Mouse (Mus musculus) megakaryocyte progenitor cell, adult 5-6 weeks (primary cell): ENCODE results near the gene Gpr155. TPM values are rescaled to one million over a fixed set of nuclear protein-coding genes. Genes with fewer than 3 reads are reported as not detected.

Experiments
- ATAC-seq: replicated peaks from 2 replicates; pipeline ENCODE4 v1.8.0; 2016; ENCODE audit warnings: mild to moderate bottlenecking, moderate TSS enrichment, inconsistent platforms; ENCODE audit not compliant: poor library complexity
- total RNA-seq, 2 experiments: library from RNA; stranded (forward) in 1 of 2; stranded (reverse) in 1 of 2; fragments of 157-497, 149-512 nt in 1 of 2; fragments of 200-1000 nt in 1 of 2; gene quantifications; 2 replicates each; pipeline versions ENCODE4 v1.2.3 to v1.2.4; 2015 to 2017

The Gpr155 gene
- total RNA-seq (2015) (1.0 and 1.1 TPM in 2 replicates), total RNA-seq (2017) (1.8 and 2.9 TPM in 2 replicates)

DNA sequence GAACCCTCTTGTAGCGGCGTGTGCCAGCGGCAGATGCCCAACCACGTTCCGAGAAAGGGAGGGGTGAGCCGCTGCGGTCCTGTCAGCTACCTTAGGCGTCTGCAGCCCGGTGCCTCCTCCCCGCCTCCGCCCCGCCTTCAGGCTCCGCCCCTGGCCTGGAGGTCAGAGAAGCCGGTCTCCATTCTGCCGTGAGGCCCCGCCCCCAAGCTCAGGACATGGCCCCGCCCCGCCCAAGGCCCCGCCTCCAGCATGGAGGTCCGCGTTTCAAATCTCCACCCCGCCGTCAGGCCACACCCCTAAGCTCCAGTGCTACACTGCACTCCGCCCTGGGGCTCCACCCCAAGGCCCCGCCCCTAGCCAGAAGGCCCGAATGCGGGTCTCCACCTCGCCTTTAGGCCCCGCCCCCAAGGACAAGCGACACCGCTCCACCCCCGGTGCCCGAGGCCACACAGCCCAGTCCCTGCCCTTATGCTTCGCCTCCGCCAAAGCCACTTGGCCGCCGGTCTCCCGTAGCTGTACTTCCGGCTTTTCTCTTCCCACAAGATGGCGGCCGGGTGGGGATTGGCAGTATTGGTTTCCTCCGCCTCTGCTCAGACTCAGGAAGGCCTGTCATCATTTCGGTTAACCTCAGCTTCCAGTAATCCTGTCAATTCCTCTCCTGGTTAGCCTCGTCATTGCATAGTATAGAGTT is at the start of gene Gpr155:
Gene Gpr155, minus strand, starts transcription at position 217 of the 691 bp plus-strand sequence.
- peak; percentile 85 for ATAC-seq

DNA sequence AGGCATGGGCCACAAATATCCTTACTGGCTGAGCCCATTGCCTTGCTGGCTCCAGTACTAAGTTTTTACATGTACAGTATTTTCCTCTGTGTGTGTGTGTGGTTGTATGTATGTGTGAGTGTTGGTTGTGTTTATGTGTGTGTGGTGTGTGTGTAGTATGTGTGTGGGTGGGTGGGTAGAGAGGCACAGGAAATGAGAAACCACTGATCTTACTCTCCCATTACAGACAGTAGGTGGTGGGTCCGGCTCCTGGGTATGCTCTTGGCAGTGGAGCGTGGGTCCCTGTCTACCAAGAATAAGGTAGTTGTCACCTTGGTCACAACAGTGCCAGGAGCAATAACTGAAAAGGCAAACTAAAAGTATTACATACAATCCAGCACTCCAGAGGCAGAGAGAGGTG is 49.5 kb upstream of the Gpr155 start:
- ATAC-seq: no peak

DNA sequence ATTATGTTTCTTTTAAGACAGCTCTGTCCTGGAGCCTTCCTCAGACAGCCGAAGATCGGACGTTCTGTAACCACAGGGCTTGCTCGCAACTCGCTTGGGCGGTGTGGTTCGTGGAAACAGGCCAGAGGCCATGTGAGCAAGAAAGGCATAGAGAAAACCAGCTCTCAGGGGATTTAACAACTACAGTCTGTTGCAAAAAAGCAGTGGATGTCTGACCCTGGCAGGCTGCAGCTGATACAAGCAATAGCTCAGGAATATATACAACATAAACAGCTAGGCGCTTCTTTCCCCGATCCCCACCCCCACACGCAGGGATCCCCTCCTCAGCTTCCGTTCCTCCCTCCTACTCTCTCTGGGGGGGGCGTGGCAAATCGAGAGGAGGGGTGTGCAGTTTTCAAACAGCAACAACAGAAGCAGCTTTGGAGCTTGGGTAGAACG is 45.6 kb upstream of the Gpr155 start:
- ATAC-seq: no peak

DNA sequence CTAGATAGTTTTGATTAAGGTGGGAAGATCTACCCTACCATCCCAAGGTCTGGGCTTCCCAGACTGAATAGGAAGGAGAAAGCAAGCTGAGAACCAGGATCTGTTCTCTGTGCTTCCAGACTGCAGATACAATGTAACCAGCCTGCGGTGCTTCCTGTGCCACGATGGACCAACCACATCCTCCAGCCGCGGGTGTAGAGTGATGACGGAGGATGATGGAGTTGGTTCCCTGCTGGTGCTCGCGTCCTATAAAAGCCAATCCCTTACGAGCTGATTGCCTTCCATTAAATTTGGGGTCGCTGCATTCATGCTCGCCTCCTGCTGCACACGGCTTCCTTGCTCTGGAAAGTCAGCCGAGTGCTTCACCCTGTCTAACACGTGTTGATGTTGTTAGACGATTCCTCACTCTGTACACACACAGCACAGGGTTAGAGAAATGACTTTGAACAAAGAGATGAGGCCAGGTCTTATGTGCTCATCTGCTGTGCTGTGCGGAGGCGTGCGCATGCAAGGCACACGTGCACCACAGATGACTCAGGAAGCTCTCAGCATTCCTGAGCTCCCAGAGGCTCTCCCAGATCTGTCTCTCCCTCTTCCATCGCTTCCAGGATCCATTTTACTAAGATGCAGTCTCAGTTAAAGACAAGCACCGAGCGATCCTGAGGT is 42.6 kb upstream of the Gpr155 start:
- ATAC-seq: no peak

DNA sequence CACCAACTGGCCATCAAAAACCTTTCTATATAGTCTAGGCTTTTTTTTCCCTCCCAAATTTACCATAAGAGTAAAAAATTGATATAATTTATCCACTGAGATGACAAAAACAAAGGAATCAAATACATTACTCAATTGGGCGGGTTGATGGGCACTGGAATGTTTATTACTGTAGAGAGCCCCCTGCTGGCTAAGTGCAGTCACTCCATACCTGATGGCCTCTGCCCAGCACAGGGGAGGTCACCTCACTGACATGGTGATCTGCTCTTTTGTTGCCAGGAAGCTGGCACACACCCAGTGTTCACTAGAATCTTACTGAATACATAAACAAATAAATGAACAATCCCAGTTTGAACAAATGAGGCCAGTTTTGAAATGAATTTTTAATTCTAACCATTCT is 40.9 kb upstream of the Gpr155 start:
- ATAC-seq: peak; percentile 98

DNA sequence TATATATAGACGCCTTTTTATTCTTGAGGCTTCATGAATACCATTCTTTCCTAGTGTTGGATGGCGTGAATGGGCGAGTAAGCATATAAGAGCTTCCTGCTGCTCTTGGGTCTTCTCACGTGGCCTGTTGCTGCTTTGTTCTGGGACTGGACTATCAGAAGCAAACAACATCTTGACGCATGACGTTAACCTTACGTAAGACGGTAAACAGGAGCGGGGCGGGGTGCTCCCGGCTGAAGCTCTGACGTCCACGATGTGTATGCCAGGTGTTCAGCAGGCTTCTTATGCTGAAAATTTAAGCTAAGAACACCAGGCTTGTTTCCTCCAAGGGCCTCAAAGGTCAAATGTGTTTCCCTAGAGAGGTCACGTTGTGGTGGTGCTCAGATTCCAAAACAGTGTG is 39.5 kb upstream of the Gpr155 start:
- ATAC-seq: no peak

DNA sequence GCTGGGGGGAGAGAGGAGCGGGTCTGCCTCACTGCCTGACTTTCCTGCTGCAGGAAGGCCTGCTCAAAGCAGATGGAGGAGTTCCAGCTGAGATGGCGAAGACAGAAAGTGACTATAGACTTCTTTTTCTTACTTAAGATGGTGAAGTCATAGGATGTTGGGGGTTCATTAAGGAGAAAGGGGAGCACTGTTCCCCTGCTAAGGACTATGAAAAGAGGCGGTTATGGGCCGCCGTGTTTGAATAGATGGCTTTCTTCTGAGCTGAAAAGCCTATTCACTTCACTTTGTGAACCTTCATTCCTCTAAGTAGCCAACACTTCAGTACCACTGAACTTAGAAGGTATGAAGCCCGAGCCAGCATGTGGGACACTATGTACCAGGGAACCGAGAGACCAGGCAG is 33.4 kb upstream of the Gpr155 start:
- ATAC-seq: no peak

DNA sequence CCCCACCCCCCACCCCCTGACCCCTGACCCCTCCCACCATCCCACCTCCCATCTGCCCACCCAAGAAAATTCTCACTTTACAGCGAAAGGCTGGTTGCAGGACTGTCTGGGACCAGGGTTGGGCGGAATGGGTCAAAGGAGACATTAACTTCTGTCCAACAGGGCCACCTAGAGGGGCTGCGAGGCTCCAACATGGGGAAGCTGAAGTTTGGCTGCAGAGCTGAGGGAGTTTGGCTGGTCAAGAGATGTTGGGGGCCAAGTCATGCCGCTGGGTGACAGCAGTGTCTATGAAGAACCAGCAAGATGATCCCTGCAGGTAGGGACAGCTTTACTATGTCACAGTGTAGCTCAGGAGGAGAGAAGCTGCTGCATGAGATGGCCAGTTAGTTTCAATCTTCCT is 32.9 kb upstream of the Gpr155 start:
- peak; percentile 81 for ATAC-seq

DNA sequence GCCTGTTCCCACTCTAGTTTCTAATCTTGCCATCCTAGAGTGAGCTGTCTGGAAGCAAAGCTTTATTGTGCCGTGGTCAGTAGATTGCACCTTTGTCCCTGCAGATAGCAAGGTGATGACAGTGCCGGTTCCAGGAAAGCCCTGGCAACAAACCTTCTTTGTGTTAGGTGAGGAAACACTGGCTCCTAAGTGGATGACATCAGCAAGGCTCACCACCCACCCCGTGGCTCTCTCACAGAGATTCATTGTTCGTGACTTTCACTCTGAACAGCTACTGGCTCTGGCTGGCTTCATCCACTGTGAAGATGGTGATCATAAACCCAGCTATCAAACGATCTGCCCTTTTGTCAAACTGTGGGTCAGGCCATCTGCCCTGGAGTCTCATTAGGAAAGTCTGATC is 29.5 kb upstream of the Gpr155 start:
- ATAC-seq: no peak

DNA sequence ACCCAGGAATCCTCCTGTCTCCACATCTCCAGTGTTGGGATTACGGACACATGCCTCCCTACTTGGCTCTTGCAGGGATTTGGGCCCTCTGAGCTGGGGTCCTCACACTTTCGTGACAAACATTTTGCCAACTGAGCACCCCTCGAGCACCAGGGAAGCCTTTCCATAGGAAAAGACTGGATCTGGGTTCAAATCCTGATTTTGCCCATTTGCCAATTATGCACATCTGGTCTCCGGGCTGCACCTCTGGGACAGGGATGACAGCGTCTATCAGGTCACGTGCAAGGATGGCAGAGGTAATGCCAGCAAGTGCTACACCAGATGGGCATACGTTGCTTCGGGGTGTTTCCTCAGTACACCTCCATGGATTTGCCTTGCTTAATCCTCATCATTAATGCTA is 23.7 kb upstream of the Gpr155 start:
- no peak for ATAC-seq

DNA sequence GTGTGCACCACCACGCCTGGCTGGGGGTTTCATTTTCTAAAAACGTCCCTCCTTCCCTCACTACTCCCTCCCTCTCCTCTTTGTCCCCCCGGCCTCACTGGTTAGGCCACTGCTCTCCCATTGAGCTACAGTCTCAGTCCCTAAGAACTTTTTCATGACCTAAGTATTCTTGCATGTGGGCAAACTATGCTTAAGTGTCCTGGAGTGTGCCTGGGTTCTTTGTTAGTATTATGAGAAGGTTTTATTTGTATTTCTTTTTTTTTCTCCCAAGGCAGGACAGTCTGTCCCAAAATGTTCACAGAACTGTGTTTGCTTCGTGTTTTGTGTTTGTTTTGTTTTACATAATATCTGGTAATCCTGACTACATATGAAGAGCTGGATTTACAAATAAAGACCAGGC is 21.3 kb upstream of the Gpr155 start:
- no peak for ATAC-seq

DNA sequence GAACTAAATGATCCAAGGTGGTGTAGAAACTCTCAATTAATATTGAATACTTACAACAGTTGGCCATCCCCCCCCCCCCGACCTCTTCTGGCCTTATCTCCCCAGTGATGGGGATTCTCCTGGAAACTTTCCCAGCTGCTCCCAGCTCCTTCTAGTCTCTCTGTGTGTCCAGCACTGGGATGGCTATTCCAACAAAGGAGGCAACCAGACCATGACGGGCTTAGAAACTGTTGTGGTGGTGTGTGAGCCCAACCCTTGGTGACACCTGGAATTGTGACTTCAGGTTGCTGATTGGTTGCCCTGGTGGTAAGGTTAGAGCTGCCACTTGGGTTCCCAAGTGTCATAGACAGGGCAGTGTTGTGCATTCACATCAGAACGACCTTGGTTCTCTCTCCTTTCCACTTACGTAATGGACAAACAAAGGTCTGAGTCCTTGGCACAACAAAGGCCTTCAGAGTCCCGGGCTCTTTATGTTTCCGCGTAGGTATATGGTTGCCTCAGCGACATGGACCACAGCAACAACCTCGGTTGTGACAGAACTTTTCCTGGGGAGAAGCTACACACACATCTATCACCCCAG is 20.1 kb upstream of the Gpr155 start:
- ATAC-seq: no peak

DNA sequence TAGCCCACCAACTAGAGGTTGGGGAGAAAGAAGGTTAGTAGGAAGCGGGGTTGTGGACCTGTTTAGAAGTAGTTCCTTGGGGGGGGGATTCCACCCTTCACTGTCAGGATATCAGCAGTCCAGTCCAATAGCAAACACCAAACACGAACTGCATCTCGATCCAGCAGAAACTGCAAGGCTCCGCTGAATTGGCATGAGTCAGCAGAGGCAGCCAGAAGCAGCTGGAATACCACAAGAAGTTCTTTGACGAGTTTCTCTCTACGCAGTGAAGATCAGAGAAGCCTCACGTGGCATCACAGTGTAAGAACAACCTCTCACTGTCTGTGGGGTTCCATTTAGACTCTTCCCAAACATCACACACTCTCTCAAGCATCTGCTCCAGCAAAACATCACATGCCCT is 18.6 kb upstream of the Gpr155 start:
- ATAC-seq: no peak

DNA sequence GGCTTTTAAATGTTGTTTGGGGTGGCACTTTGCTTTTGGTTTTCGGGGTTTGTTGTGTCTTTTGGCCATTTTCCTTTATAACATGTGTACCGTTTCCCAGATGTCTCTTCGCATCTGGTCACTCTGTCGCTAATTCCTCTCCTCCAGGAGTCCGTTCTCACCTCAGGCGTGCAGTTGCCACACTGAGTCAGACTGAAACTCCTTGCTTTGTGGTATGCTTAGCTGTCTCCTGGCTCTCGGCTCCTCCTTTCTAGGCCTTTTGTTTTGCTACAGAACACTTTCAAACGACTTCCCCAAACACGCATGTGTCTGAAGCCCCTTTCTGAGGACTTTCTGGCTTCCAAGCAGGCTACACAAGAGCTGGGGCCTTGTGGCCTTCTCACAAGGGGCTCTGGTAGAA is 18.1 kb upstream of the Gpr155 start:
- ATAC-seq: no peak

DNA sequence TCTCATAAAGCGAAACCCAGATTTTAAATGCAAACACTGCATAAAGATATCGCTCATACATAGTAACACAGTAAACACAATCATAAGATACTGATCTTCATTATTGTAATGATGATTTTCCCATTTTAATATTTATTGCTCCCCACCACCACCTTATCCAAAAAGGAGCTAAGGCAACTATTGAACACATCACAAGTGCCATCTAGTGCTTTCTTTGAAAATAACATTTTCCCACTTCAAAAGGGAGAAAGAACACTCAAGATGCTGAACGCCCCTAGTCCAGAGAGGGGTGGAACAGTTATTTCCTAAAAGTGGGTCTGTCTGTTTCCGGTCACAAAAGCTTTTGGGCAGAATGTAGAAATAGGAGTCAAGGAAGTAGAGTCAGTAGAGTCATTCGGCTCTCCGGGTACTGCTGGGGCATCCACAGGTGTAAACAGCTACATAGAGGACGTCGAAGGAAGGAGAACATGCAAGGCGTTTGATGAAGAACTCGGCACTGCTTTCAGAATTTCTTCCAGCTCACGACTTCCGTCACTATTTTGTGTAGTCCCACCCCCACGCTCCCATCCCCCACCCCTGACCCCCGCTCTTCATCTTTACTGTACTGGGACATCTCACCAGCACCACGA is 17.1 kb upstream of the Gpr155 start:
- ATAC-seq: no peak

DNA sequence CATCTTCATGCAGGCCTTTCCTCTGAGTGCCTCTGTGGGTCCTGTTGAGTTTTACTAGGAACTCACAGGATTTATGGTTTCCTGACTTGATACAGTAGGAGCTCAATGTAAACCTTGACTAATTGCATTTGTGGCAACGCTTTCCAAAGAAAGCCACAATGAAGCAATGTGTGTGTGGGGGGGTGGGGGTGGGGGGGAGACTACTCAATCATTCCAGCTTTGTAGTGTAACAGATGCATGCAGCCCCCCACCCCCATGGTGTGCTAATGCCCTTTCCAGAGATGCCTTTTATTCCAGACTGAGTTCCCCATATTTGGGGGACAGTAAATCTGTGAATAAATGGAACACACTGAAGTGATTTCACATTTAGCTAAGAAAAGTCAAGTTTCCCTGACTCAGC is 15.3 kb upstream of the Gpr155 start:
- no peak for ATAC-seq

DNA sequence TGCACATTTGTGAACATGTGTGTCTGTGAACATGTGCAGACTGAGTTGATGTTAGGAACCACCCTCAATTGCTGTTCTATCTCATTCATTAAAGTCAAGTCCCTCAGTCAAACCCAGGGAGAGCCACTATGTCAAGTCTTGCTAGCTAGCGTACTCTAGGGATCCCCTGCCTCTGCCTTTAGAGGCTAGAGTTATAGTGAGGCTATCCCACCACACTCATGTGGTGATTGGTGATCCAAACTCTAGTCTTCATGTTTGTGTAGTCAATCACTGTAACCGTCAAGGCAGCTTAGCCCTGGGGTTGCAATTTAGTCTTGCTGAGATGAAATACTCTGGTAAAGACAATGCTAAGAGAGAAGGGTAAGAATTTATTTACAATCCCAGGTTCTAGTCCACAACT is 11.1 kb upstream of the Gpr155 start:
- ATAC-seq: no peak

DNA sequence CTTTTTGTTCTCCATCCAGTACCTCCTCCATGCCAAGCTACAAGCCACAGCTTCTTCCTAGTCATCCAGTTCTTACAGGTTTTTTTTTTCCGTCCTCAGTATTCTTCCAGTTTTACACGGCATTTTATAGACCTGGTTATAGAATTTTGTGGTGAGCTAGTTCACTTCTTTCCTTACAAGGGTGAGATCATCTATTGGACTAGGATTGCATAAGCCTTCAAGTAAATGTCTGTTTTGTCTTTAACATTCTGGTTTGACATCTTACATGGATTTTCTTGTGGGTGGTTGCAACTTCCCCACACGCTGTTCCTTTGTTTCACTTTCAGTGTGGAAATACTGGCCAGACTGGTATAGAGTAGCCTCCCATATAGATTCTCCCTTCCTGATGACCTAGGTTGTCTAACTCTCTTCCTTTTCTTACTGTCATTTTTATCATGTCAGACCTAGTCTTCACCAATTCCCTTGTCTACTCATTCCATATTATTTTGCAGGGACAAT is 10.5 kb upstream of the Gpr155 start:
- peak; percentile 74 for ATAC-seq

DNA sequence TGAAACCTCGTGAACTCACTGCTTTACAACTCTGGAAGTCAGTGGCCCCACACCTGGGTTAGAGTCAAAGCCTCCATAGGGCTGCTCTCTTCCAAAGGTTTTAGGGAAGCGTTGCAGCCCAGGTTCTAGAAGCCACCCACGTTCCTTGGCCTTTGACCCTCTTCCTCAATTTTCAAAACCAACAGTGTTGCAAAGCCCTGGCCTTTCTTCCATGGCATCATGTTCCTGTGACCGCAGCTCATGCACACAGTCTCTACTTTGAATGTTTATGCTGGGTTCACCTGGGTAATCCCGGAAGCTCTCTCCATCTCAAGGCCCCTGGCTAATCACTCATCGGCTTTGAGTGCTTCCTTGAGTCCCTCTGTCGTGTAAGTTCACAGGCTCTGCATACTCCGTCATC is 9.1 kb upstream of the Gpr155 start:
- 0 out of 2 replicates have a peak, but pooled peaks have one; percentile 13 for ATAC-seq

DNA sequence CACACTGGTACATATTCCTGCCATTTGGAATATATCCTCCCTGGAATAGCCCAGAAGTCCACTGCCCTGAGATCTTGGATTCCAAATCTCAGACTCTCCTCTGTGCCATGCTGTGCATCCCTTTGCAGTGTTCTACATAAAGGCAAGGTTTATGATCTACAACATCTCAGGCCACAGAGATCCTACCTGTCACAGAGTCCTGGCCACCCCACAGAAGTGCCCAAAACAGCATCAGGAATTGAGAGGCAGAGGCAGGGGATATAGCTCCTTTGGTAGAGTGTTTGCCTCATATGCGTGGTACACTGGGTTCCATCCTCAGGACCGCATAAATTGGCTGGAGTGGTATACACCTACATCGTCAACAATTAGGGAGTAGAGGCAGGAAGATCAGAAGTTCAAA is 8.1 kb upstream of the Gpr155 start:
- ATAC-seq: no peak

DNA sequence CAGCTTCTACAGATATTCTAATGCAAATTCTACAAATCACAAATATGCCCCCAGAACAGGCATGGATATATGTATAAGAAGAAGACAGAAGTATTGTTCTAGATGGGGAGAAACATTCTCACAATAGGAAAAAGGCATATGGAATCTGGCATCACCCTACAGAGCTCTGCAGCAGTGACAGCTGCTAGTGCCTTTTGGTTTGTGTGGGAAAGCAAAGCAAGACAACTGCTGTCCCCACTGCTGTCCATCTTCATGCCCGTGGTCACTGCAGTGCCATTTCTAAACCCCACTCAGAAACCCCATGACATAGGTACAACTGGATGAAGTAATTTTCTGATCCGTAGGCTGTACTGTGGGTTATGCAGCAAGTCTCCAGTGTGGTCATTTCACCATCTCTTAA is 6.4 kb upstream of the Gpr155 start:
- ATAC-seq: no peak

DNA sequence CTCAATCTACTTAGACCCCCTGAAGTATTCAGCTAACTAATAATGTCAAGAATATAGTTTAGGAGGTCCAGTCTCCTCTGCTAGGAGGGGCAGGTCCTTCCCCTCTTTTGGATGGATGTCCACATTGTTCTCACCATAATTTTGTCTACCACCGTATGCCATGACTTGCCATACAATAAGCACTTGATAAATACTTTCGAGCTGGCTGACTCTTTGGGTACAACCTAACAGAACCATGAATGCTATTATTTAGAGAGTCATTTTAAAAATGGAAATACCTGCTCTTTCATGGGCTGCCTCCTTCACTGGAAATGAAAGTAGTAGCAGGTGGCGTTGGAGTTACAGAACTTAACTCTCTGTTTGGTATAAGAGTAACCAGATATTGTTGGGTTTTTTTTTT is 3.6 kb upstream of the Gpr155 start:
- no peak for ATAC-seq
